Mouse (Mus musculus) liver, adult (tissue): Measurements from ENCODE around the gene Dtd1.

Source experiments
- GATA4 ChIP-seq: IDR thresholded peaks from 2 replicates; pipeline ENCODE4 v1.6.1; 2014; ENCODE audit warnings: mild to moderate bottlenecking, low read length; ENCODE audit not compliant: insufficient replicate concordance

The Dtd1 gene

DNA sequence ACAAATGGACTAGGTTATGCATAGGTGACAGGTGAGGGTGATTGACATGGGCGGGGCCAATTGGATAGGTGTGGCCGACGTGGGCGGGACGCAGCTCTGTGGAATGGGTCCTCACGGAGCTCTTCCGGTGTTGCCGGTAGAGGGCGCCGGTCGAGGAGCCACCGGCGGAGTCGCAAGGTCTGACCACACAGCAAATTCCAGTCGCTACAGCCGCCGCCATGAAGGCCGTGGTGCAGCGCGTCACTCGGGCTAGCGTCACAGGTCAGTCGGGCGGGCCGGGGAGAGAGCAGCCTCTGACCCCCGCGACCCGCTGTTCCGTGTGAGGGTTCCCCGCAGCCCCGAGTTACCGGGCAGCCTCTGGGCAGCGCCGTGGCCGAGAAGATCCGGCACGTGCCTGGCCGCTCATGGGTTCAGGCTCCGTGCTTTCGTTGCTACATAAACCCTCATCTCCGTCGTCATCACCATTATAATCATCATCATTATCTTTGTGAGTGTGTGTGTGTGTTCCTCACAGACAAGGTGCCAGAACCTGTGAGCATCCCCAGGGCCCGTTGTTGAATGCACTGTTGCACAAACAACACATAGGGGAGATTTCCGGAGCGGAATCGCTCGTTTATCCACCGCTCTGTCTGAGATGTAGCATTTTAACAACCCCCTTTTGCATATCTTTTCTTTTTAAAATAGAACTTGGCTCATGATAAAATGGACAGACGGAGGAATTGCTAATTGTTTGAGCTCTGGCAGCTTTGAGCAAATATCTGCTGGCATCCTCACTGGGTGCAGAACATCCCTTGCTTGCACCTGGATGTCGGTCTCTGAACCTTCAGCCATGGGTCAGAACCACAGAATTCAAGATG, at the start of gene Dtd1:
Gene Dtd1 (plus strand): TSS at position 67 of the 857 bp plus-strand sequence.
- TF ChIP-seq GATA4 = no peak

- no peak for TF ChIP-seq GATA4
These were observed 49.2 kb upstream of the Dtd1 start, which contains the start of gene Rbbp9 for GRCm38 (mm10) chr2:144550529-144550928. TSS of gene Rbbp9 (minus strand) at chr2:144550869.

GRCm38 (mm10) chr2:144553905-144554304, 45.8 kb upstream of the Dtd1 start:
- no peak for TF ChIP-seq GATA4

DNA sequence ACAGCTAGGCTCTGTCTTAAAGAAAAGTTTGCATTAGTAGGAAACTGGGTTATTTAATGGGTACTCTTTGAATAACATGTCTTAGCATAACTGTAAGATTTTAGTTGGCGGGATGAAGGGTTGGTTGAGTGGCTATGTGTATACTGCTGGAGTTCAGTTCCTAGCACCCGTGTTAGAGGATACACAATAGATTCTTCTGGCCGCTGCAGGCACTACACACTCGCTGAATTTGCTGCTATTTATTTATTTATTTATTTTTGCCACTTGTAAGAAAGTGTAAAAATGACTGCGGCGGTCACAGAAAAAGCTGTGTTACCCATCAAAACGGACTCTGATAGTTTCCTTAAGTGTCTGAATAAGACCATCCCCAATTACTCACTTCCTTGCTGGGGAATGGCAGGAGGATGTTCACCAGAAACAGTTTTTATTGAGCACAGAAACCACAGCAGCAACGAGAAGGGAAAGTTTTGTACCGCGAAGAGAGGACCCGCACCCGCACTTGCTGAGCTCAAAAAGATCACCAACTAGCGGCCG, 44.3 kb upstream of the Dtd1 start:
- TF ChIP-seq GATA4 = no peak

- TF ChIP-seq GATA4 = no peak
These were observed 43.7 kb upstream of the Dtd1 start, which contains the start of gene Sec23b for GRCm38 (mm10) chr2:144555820-144556552. TSS of gene Sec23b (plus strand) at chr2:144556229.

DNA sequence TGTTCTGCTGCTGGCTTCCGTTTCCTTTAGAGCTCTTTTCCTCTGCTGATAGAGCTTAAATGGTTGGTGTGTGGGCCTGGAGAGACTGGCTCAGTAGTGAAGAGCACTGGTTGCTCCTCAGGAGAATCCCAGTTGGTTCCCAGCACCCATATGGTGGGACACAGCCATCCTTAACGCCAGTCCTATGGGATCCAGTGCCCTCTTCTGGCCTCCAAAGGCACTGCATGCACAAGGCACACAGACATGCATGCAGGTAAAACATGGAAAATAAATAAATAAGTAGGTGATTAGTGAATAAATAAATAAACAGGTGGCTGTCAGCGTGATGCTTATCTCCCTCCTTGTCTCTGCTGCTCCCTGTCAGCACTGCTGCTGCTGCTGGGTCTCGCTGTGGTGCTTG, 11.0 kb upstream of the Dtd1 start:
- TF ChIP-seq GATA4 = no peak

DNA sequence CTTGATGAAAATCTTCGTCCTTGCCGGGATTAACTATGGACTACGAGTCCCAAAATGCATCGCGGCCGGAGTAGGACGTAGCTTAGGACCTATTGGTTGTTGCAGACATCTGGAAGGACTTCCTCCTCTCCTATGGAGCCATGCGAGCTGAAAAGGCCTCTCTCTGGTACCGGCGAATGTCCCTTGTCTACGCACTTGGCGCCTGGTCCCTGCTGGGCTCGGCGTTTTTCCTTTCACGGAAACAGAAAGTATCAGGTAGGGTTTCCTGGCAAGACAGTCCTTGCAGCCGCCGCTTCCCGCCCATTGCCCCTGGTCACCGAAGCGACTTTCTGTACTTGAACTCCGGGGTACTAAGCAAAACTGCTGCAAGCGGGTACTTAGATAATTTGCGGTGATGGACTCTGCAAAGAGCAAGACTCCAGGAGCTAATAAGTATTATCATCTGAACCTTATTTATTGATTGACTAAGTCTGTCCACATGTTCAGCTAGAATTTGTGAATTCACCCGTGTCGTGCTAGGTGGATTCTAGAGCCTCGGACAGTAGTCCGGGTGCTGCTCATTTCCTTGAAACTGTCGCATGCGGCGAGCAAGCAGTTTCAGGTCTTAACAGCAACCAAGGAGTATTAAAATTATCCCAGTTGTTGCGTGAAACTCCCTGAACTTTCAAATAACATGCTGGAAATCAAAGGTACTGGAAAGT, 5.6 kb upstream of the Dtd1 start, which contains the start of gene Smim26:
Gene Smim26 (plus strand): TSS at position 104 of the 701 bp plus-strand sequence.
- no peak for TF ChIP-seq GATA4

DNA sequence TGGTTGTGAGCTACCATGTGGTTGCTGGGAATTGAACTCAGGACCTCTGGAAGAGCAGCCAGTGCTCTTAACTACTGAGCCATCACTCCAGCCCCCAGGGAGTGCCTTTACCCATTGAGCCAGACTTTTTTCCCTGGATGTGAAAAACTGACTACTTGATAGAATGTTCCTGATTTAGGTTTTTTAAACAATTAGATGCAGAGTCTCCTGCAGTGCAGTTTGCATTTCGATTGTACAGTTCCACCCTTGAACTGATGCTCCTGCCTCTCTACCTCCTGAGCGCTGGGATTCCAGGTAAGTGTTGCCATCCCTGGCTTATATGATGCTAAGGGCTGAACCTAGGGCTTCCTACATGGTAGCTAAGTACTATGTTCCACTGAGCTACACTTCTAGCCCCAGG, 1.7 kb upstream of the Dtd1 start:
- TF ChIP-seq GATA4 = no peak

DNA sequence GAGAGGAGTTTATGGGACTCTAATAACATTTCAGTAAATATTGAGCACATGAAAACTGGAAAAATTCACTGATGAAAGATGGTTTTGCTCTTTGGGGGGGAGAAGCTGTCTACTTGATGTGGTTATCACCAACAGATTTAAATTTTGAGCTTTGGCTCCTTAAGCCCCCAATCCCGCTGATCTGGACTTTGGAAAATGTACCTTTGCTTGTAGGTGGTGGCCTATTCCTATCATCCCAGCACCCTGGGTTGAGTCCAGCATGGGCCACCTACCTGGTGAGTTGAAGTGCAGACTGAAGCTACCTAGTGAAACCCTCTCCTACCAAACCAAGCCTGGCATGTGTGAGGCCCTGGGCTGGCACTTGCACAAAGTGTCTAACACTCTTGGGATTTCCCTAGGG, 1.9 kb downstream of the Dtd1 start:
- no peak for TF ChIP-seq GATA4

DNA sequence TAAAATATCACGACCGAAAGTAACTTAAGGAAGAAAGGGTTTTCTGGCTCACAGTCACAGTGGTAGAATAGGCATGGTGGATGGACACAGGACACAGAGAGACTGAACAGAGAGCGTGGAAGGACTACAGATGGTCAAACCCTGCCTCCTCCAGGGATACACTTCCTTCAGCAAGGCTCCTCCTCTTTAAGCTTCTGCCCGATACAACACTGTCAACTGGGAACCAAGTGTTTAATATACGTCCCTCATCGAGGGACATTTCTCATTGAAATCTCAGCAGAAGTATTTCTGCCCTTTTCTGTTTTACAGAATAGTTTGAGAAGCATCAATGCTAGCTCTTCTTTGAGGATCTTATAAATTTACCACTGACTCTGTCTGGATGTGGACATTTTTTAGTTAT, 14.3 kb downstream of the Dtd1 start:
- no peak for TF ChIP-seq GATA4

GRCm38 (mm10) chr2:144617074-144617874, 17.6 kb downstream of the Dtd1 start:
- TF ChIP-seq GATA4 = no peak

DNA sequence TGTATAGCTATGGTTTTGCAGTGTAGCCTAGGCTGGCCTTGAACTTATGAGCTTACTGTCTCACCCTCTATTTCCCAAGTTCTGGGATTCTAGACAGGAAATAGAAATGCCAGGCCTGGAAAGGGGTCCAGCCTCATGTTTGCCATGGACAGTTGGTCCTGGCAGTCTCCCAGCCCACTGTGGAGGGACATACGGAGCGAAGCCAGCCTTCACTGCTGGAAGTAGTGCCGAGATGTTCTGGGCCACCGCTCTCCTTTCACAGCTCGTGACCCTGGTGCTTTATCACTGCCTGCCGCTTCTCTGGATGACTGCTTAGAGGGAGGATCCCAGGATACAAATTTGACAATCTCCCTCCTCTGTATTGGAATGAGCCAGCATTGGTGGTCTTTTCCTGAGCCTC, 21.8 kb downstream of the Dtd1 start:
- no peak for TF ChIP-seq GATA4

- TF ChIP-seq GATA4 = no peak
These were observed 33.9 kb downstream of the Dtd1 start for GRCm38 (mm10) chr2:144633551-144633950.

- no peak for TF ChIP-seq GATA4
These were observed 34.5 kb downstream of the Dtd1 start for GRCm38 (mm10) chr2:144634231-144634630.
